Mouse (Mus musculus): ENCODE data around the gene Creb3l4.
"Not testable (repeated sequence)": the region's sequence is repeated elsewhere in the genome, so short reads cannot be mapped to it uniquely, and the experiment has no call there.

Creb3l4 gene

DNA sequence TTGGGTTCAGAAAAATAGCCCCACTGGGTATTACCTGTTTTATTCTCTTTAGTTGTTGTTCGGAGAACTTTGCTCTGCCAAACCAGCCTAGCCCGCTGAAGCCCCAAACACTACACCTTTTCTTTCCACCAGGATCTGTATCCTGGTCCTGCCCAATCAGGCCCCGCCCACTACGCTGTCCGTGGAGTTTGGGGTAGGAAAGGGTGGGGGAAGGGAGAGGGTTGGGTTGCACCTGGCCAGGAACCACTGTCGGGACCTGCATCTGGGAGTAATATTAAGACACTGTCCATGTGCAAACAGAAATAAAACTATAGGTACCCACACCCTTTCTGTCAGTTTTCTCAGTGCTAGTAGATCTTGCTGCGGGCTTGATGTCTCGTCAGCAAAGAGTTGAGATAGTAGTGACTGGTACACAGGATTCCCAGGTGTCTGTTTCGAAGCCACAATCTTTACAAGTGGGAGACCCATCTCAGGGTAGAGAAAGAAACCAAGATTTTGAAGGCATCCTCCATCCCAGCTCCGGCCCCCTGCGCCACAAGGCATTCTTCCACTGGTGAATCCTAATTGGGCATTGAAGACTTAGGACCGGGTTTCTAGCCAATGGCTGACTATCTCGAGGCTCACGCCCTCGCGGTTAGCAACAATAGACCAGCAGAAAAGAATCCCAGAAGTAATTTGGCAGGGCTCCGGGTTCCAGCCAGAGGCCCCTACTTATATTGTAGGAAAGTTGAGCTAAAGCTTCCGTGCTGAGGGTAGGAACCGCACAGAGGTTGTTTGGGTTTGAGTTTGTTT is at the start of gene Creb3l4:
TSS of gene Creb3l4 (minus strand) at position 529 of the 792 bp plus-strand sequence.
- no peak for DNase-seq (ENCODE audit: low read depth, low spot score)

DNA sequence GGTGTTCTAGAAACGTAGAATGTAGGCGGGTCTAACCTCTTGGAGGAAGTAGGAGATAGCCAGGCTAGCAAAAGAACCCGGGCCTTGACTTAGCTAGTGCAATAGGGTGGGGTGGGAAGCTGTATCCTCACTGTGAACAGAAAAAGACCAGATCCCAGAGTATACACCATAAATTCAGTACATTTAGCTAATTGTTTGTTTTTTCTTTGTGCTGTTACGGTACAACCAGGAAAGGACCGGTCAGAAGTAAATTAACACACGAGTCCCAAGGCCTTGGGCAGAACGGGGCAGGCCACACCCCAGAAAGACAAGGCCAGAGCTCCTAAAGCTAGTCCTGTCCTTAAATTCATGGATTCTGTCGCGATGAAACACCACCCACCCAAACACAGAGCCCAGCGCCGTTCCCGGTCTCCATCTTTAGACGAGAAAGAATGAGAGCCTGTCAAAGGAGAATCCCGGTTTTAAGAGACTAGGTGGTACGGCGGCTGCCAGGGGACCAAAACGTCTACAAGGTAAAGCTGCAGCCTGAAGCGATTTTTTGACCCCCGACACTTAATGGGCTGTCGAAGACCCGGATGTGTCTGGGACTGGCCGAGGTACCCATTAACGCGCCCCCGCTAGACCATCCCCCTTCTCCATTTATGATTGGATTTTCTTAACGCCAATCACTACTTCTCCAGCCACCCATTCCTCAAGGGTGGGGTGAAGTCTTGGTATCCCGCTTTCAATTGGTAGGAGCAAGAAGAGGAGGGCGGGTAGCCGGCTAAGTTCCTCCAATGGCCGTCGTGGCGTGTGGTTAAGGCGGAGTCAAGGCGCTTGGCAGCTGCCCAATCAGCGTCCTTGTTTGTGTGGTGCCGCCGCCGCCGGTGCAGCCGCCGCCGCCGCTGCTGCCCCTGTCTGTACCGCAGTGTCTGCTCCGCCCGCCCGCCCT is 49.3 kb upstream of the Creb3l4 start, which contains the start of gene Gatad2b:
TSS of gene Gatad2b (plus strand) at position 834 of the 931 bp plus-strand sequence.
- peak; percentile 98 for DNase-seq (ENCODE audit: low read depth, low spot score)

DNA sequence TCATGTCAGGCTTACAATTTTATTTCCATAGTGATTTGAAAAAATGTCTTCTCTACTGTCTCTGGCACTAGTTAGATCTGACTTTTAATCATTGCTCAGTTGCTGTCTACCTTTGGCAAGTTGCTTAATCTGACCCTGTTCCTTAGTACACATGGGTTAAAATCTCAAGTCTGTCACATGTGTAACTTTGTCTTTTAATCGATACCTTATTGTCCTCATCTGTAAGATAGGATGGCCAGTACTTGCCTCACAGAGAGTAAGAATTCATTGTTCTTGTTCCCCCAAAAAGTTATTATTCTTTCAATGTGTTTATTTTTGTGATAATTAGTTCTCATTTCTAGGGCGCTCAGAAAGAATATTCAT is 48.7 kb upstream of the Creb3l4 start:
- no peak for DNase-seq (ENCODE audit: low read depth, low spot score)

DNA sequence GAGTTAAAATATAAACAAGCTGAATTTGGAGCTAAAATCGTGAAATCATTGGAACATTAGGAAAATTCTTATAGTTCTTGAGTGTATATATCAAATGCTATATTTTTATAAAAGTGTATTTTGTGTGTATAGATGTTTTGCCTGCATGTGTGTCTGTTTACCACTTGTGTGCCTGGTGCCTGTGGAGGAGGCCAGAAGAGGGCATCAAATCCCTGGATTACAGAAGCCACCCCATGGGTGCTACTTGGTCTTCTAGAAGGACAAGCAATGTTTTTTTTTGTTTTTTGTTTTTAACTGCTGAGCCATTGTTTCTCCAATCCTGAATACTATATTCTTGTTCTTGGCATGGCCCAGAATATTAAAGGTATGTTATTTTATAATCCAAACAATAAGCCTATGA is 47.3 kb upstream of the Creb3l4 start:
- no peak for DNase-seq (ENCODE audit: low read depth, low spot score)

DNA sequence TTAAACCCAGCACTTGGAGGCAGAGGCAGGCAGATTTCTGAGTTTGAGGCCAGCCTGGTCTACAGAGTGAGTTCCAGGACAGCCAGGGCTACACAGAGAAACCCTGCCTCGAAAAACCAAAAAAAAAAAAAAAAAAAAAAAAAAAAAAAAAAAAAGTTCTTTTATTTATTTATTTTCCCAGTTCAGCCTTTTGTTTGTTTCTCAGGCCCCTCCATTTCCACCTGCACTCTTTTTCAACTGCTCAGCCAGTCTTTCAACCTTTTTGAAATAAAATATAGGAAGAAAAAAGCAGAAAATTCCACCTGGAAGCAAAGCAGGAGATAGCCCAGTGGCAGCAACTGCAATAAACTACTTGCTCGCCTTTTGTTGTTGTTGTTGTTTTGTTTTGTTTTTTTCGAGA is 46.1 kb upstream of the Creb3l4 start:
- not testable (repeated sequence) for DNase-seq (ENCODE audit: low read depth, low spot score)

DNA sequence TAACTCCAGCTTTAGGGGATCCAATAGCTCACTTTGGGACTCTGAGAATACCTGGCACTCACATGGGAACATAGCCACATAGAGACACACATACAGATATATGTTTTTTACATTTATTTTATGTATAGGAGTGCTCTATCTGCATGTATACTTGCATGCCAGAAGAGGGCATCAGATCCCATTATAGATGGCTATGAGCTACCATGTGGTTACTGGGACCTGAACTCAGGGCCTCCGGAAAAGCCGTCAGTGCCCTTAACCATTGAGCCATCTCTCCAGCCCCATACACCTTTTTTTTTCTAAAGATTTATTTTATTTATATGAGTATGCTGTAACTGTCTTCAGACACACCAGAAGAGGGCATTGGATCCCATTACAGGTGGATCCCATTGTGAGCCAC is 40.8 kb upstream of the Creb3l4 start:
- no peak for DNase-seq (ENCODE audit: low read depth, low spot score)

DNA sequence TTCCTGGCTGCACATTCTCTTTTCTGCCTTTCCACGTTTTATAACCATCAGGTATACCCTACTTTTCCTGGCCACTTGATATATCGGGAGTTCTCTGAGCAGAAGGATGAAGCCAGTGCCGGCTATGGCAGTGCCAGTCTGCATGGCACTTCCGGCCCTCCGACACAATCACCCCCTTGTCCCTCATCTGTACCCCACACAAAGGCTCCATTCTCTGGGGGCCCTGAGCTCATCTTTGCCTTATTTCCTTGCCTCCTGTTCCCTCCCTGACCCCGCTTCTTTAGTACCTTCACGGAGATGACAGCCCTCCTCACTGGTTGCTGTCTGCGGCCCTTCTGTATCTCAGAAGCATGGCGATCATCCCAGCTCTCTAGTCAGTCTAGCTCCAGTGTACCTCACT is 37.4 kb upstream of the Creb3l4 start:
- no peak for DNase-seq (ENCODE audit: low read depth, low spot score)

DNA sequence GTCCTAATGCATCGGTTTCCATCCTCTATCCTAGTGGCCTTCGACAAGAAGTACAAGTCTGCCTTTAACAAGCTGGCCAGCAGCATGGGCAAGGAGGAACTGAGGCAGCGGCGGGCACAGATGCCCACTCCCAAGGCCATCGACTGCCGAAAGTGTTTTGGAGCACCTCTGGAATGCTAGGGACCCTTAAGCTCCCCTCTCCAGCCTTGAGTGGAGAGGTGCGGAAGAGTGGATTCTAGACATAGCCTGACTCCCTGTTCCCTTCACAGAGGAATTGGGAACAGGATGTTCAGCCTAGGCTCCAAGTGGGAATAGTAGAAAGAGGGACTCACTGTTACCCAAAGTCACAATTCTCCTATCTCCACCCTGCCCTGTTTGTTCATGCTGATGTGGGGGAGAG is 36.4 kb upstream of the Creb3l4 start:
- no peak for DNase-seq (ENCODE audit: low read depth, low spot score)

DNA sequence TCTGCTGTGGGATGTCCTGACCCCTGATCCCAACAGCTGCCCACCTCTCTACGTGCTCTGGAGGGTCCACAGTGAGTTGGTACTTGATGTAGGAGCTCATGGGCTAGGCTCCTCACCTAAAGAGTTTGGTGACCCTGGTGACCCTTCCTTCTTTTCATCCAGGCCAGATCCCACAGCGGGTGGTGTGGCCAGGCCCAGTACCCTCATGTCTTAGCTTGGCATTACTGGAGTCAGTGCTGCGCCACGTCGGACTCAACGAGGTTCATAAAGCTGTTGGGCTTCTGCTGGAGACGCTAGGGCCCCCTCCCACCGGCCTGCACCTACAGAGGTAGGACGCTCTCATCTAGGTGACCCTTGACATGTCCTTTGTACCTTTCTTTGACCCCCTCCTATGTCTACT is 35.9 kb upstream of the Creb3l4 start:
- DNase-seq (ENCODE audit: low read depth, low spot score), result no peak

DNA sequence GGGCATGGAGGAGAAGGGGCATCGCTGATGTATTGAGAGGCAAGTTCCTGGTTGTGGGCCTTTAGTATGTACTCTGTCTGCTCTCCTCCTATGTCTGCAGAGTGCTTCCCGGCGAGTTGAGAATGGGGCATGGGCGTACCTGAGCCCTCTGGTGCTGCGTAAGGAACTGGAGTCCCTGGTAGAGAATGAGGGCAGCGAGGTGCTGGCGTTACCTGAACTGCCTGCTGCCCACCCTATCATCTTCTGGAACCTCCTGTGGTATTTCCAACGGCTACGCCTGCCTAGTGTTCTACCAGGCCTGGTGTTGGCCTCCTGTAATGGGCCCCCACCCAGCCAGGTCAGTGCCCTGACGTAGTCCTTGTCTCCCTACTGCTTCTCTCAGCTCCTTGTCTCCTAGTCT is 34.9 kb upstream of the Creb3l4 start:
- no peak for DNase-seq (ENCODE audit: low read depth, low spot score)

DNA sequence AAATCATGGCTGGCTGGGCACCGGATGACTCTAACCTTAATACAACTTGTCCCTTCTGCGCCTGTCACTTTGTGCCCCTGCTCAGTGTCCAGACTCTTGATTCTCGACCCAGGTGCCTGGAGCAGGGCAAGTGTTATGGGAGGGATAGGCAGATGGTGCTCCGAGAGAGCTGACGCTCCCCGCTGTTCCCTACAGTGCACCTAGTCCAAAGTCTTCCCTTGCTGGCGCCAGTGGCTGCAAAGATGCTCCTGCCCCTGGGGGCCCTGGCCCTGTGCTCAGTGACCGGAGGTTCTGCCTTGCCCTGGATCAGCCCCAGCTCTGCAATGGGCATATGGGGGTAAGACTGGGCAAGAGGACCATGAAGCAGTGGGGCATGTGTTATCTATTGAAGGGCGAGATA is 34.5 kb upstream of the Creb3l4 start:
- no peak for DNase-seq (ENCODE audit: low read depth, low spot score)

DNA sequence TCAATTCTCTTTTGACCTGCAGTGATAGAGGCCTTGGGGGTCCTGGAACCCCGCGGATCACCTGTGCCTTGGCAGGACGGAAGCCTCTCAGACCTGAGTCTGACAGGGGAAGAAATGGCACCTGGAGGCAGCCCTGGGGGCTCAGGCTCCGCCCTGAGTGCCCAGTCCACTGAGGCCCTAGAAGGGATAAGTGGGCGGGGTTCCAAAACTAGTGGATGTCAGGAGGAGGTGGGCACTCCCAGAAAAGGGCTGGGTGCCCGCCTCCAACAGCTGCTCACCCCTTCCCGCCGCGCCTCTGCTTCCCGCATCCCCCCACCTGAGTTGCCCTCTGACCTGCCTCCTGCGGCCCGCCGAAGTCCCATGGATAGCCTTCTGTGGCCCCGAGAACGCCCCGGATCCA is 33.5 kb upstream of the Creb3l4 start:
- no peak for DNase-seq (ENCODE audit: low read depth, low spot score)

DNA sequence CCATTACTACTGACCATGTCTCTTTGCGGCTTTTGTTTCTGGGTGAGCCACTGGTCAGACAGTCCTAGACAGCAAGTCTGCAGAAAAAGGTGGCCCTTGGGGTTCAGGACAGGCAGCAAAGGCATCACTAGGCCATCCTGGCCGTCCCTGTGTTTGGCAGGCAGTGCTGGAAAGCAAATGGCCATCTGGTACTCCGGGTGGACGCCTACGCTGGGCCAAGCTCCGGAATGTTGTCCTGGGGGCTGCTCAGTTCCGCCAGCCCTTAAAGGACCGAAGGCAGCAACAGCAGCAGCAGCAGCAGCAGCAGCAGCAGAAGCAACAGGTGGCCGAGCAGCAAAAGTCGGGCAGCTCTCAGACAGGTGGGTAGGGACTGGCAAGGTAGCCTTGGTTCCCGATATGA is 32.0 kb upstream of the Creb3l4 start:
- DNase-seq (ENCODE audit: low read depth, low spot score), result no peak

DNA sequence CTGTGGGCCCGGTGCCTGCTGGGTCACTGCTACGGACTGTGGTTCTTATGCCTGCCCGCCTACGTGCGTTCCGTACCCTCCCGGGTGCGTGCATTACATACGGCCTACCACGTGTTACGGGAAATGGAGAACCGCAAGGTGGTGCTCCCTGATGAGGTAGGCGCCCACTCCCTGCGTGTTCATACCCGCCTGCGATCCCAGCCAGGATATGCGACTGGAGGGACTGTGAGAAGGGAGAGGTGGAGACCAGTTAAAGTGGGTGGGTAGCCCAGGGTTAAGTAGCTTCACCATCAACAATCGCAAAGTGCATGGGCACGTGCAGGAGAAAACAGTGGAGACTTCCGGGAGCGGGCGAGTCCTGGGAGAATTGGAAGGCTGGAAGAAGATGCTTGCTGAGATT is 30.5 kb upstream of the Creb3l4 start:
- DNase-seq (ENCODE audit: low read depth, low spot score), result no peak

DNA sequence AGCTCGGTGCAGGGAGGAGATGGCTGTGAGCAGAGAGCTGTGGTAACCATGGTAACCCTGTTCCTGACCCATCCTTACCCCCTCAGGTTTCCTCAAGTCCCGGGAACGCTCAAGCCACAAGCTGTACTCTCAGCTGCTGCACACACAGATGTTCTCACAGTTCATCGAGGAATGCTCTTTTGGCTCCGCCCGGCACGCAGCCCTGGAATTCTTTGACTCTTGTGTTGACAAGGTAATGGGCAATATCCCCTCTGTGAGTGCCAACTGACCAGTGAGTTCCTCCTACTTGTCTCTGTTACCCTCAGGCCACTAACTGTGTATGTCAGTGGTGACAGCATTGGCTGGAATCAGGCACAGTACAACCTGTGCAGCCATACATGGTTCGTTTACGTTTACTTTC is 28.9 kb upstream of the Creb3l4 start:
- no peak for DNase-seq (ENCODE audit: low read depth, low spot score)

DNA sequence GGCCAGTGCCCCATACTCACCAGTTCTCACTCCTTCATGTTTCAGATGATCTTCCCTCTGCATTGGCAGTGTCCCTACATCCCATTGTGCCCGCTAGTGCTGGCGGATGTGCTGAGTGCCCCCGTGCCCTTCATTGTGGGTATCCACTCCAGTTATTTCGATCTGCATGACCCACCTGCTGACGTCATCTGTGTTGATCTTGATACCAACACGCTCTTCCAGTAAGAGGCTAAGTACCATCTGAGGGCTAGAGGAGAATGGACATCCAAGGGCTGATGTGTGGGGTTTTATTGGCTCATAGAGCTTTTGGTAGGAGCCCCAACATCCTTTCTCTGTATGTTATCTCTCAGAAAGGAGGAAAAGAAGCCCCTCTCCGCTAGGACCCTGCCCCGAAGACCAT is 27.5 kb upstream of the Creb3l4 start:
- no peak for DNase-seq (ENCODE audit: low read depth, low spot score)

DNA sequence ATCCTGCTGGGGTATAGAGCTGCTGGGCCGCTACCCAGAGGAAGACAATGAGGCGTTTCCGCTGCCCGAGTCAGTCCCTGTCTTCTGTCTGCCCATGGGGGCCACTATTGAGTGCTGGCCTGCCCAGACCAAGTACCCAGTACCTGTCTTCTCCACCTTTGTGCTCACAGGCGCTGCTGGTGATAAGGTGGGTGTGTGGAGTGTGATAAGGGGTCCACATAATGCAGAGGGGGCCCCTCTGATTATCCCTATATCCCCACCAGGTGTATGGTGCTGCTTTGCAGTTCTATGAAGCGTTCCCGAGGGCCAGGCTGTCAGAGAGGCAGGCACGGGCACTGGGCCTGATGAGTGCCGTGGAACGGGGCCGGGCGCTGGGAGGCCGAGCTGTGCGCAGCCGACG is 25.7 kb upstream of the Creb3l4 start:
- DNase-seq (ENCODE audit: low read depth, low spot score), result no peak

DNA sequence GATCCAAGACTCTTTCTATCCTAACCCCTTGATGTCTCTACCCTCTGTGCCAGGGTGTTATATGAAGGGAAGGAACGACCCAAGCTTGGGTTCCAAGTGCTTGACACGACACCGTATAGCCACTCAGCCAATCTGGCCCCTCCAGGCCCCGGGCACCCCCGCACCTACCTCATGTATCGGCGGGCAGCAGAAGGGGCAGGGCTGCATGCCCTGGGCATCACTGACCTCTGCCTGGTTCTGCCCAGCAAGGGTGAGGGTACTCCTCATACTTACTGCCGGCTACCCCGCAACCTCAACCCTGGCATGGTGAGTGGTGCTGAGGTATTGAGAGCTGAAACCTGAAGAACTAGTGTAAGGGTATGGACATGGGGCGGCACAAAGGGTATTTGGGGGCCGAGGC is 24.9 kb upstream of the Creb3l4 start:
- no peak for DNase-seq (ENCODE audit: low read depth, low spot score)

DNA sequence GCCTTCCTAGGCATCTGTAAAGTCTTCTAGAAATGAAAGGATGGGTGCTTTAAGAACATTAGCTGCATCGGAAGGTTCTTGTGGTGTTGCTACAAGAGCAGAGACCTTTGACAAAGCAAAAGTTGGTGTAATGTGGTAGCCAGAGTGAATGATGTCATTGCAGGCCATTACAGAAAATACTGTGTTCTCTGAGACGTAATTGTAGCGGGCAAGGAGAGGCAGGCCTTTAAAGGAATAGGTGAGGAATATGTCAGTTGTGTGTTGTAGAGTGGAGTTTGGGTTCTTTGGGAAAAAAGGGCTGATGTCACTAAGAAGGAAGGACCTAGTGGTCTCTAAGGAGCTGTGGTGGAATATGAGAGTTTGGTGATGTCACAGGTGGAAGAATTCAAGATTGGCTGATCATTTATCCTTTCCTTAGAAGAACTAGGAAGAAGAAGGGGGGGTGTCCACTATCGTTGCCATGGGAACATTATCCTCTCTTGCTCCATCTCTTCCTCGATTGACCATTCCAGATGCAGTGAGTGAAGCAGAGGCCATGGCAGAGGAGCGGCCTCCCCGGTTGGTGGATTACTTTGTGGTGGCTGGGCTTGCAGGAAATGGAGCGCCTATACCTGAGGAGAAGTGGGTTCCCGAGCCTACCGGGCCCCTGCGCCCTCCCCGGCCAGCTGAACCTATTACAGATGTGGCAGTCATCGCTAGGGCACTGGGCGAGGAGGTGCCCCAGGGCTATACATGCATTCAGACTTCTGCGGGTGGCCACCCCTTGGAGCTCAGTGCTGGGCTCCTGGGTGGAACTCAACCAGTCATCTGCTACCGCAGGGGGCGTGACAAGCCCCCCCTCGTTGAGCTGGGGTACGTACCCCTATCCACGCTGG is 23.8 kb upstream of the Creb3l4 start:
- no peak for DNase-seq (ENCODE audit: low read depth, low spot score)

DNA sequence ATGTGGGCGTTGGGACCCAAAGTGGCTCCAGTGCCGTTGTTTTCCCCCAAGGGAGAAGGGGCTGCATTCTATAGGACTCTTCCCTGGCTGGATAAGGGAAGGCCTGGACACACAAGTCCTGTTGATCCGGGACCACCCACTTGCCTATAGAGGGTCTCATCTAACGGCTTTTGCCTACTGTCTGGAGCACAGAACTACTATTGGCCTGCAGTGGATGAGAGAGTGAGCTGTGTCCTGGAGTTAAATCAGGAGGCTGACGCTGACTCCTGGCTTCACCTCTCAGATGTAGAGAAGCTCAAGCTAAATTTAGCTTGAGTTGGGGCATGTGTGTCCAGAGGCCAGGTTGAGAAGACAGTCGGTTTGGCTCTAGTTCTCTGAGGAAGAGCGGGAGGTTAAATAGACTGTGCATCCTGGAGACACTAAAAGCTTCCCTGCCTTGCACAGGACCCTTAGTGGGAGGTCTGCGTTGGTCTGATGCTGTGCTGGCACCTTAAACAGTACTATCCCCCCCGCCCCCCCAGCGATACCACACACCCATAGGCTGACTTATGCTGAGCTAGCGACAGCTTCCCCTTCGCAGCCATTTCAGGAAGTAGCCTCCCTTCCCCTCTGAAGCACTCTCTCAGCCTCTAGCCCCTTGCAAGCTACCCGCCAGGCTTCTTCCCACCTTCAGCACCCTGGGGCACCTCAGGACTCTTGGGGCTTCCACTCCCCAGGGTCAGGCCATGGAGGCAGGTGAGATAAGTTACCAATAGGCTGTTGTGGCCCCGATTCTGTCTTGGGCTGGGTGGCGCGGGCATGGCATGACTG is 22.8 kb upstream of the Creb3l4 start:
- DNase-seq (ENCODE audit: low read depth, low spot score), result no peak
